In genomic region chr3:97206521-97206920, GRCm38 (mm10) we compare ENCODE assay signal across 20 mouse cellular contexts.
"Had no signal": no experiment of that assay in that cellular context is flagged by ENCODE, and none has a peak within 500 bp of the region (broad histone marks: within the 10 kb centered on the region; RNA-seq: fewer than 3 reads in every experiment).

No protein-coding gene starts in this region.

- H3K4me1 ChIP-seq: liver, embryonic 13.5 days; midbrain, embryonic 10.5 days; neural tube, embryonic 12.5 days had no signal

- DNase-seq: kidney, adult 11 months; kidney, adult 8-10 months; kidney, postnatal 10 days; kidney, postnatal 36 days; layer of hippocampus, postnatal 36 days; liver, embryonic 13.5 days; lung, adult 2 months; lung, postnatal 14 days; lung, postnatal 4 days; midbrain, embryonic 14.5 days; thymus, adult 2 months; thymus, postnatal 14 days; thymus, postnatal 4 days had no signal

- H3K4me3 ChIP-seq: intestine, embryonic 15.5 days; kidney, embryonic 15.5 days; left cerebral cortex, adult 2 months; liver, embryonic 13.5 days; midbrain, embryonic 10.5 days; neural tube, embryonic 12.5 days; neural tube, embryonic 15.5 days had no signal

- H3K27ac ChIP-seq: intestine, embryonic 15.5 days; kidney, embryonic 15.5 days; left cerebral cortex, adult 2 months; liver, embryonic 13.5 days; midbrain, embryonic 10.5 days; neural tube, embryonic 12.5 days; neural tube, embryonic 15.5 days; stomach, postnatal 0 days had no signal

- H3K27me3 ChIP-seq: intestine, embryonic 15.5 days; kidney, embryonic 15.5 days; liver, embryonic 13.5 days; neural tube, embryonic 12.5 days; neural tube, embryonic 15.5 days had no signal
